18 mouse cellular contexts compared by ENCODE assay signal in genomic region chr4:121216216-121216615, GRCm38 (mm10). TPM values are rescaled to one million over a fixed set of nuclear protein-coding genes. Genes with fewer than 3 reads are reported as not detected.
DNase-seq lines count a peak whose midpoint lies in the region; TF ChIP-seq lines count a peak whose summit lies in the region.
"Had no signal": no experiment of that assay in that cellular context is flagged by ENCODE, and none has a peak within 500 bp of the region (broad histone marks: within the 10 kb centered on the region; RNA-seq: fewer than 3 reads in every experiment).

No protein-coding gene starts in this region.

- WGBS in cerebellum, adult 2 months, result 43% methylated on average over 2 of the region's 2 CpGs

- no peak overlapping the region for H3K4me3 ChIP-seq in cerebellum, adult 2 months (replicated peaks; ENCODE audit: insufficient read depth, low read depth, low read length)
- H3K4me3 ChIP-seq in testis, adult 2 months (ENCODE audit: control insufficient read depth, low read depth, low read length), result peak overlapping the region; percentile 78

- H3K27me3 ChIP-seq in cerebellum, adult 2 months (ENCODE audit: control insufficient read depth, insufficient read depth, low read length), result no peaks in the 10 kb centered on the region
- no peaks in the 10 kb centered on the region for H3K27me3 ChIP-seq in testis, adult 2 months (ENCODE audit: control insufficient read depth, insufficient read depth, low read length)

- no peak overlapping the region for H3K27ac ChIP-seq in cerebellum, adult 2 months (ENCODE audit: insufficient read depth, low read length)
- no peak overlapping the region for H3K27ac ChIP-seq in testis, adult 2 months (ENCODE audit: control insufficient read depth, insufficient read depth, low read depth, low read length)
- H3K27ac ChIP-seq: embryonic facial prominence, embryonic 13.5 days; forebrain, embryonic 12.5 days; heart, adult 2 months had no signal

- TF ChIP-seq POLR2A in cerebellum, adult 2 months (IDR thresholded peaks at IDR 0.05; ENCODE audit: borderline replicate concordance, insufficient read depth, low read length), result no peak
- no peak for TF ChIP-seq POLR2A in testis, adult 2 months (IDR thresholded peaks at IDR 0.05; ENCODE audit: control insufficient read depth, low read depth, low read length)

- intact Hi-C loops in left cerebral cortex, postnatal 25 days (cut with DNase I), result no loop called here

- peak; percentile 38 for DNase-seq in cerebellum, adult 9-10 months
- no peak for DNase-seq in cerebellum, adult 2 months
- no peak for DNase-seq in testis, postnatal 14 days (ENCODE audit: low spot score)
- peak; percentile 45 for DNase-seq in Muller cell, postnatal 12 days (ENCODE audit: inconsistent ontology term)
- peak; percentile 21 for DNase-seq in induced T-regulatory cell, adult 2 months (ENCODE audit: low read depth)
- DNase-seq in urinary bladder, adult 2 months (ENCODE audit: low spot score), result no peak
- DNase-seq in left cerebral cortex, postnatal 25 days (ENCODE audit: low spot score in 2 of 2), result no peak
- DNase-seq: adrenal gland, adult 8-10 months; adrenal gland, postnatal 36 days; B cell, adult 2 months; gastrocnemius, postnatal 10 days; heart, adult 2 months; kidney, adult 11 months had no signal

- no peaks in the 10 kb centered on the region; the same call in 1 of the 2 replicates for H3K4me1 ChIP-seq in cerebellum, adult 2 months (ENCODE audit: control insufficient read depth, insufficient read depth, low read length)
- peaks cover 2% of the 10 kb centered on the region for H3K4me1 ChIP-seq in testis, adult 2 months (ENCODE audit: control insufficient read depth, insufficient read depth, low read length)

- TF ChIP-seq CTCF in cerebellum, adult 2 months (IDR thresholded peaks at IDR 0.05; ENCODE audit: borderline replicate concordance, insufficient read depth, low read depth, low read length), result no peak
- no peak for TF ChIP-seq CTCF in testis, adult 2 months (IDR thresholded peaks at IDR 0.05; ENCODE audit: control insufficient read depth, insufficient read depth, insufficient replicate concordance, low read depth, low read length)

- H3K36me3 ChIP-seq in testis, adult 2 months (ENCODE audit: control insufficient read depth, insufficient read depth, low read length), result no peaks in the 10 kb centered on the region
- H3K36me3 ChIP-seq: embryonic facial prominence, embryonic 13.5 days; forebrain, embryonic 12.5 days; heart, embryonic 12.5 days; hindbrain, embryonic 15.5 days had no signal

RNA-seq across cellular contexts. Expression of gene Rlf, which starts 1.3 kb away (rescaled TPM):
- polyA plus RNA-seq in cerebellum, adult 2 months (2012; rRNA removed), result 14.9 and 16.0 TPM in 2 replicates
- 3.9 and 4.7 TPM in 2 replicates for polyA plus RNA-seq in testis, adult 2 months (2012; rRNA removed)
- 10.9 and 11.9 TPM in 2 replicates for polyA plus RNA-seq in urinary bladder, adult 2 months (2012; rRNA removed)
- 10 to 100 TPM; 26.5 to 27.5 TPM for total RNA-seq in left cerebral cortex, postnatal 25 days (2021)

Comparison
In these comparisons a context has a peak if more than half of its experiments do, and no peak if none do; other contexts are left out.
1. DNase-seq: peak in cerebellum, adult 9-10 months (single experiment), Muller cell, postnatal 12 days (single experiment) and induced T-regulatory cell, adult 2 months (single experiment); none in cerebellum, adult 2 months (0 of 2), testis, postnatal 14 days (single experiment), urinary bladder, adult 2 months (single experiment) and left cerebral cortex, postnatal 25 days (0 of 2).